Mouse (Mus musculus) adrenal gland, postnatal 4 days (tissue): Measurements from ENCODE around the gene Kif21a. TPM values are rescaled to one million over a fixed set of nuclear protein-coding genes. Genes with fewer than 3 reads are reported as not detected.

Source experiments
- DNase-seq, 2 experiments: peaks; one replicate each; pipeline ENCODE4 v3.0.0; 2021 to 2022; ENCODE audit warnings: low spot score in 2 of 2, mixed read lengths in 2 of 2
- total RNA-seq, 2 experiments: library from RNA; stranded (reverse); gene quantifications; 2 replicates each; pipeline ENCODE4 v1.2.3; 2021

Gene Kif21a
- total RNA-seq, 2 experiments from 2014 or later = 17.1 to 19.9 TPM

DNA sequence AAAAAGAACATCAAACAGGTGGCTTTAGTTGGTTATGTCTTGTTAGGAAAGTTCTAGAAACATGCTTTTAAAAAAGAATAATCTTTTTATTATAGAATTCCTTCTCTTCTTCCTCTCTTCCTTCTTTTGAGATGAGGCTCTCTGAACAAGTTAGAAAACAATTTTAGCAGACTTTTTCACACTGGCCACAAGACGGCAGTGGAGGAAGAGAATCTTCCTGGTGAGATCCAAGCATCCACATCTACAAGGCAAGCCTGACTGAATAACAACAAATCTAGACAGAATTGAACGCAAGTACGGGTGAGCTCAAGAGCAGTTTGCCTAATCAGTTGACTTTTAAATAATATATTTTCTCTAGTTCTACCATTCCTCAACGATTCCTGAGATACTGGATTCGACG, 98.4 kb downstream of the Kif21a start:
- DNase-seq = no peak

GRCm38 (mm10) chr15:90938469-90938868, 111.3 kb downstream of the Kif21a start:
- DNase-seq = no peak

- no peak for DNase-seq
These were observed 114.2 kb downstream of the Kif21a start for GRCm38 (mm10) chr15:90935579-90935978.

DNA sequence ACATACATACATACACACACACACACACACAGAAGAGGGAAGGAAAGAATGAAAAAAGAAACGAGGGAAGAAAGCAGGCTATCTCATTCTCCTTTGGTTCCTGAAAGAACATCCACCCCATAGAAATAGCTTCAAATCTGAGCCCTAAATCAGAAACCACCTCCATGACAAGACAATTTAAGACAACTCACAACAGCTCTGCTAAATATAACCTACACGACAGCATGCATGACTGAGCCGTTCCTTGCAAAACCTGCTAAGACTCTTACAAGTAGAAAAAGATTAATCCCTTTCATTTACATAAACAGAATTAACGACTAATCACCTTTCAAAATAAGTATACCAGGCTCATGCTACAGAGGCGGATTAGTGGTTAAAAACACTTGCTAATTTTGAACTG, 118.3 kb downstream of the Kif21a start:
- DNase-seq = no peak

- no peak for DNase-seq
These were observed 120.7 kb downstream of the Kif21a start for GRCm38 (mm10) chr15:90929043-90929442.

DNA sequence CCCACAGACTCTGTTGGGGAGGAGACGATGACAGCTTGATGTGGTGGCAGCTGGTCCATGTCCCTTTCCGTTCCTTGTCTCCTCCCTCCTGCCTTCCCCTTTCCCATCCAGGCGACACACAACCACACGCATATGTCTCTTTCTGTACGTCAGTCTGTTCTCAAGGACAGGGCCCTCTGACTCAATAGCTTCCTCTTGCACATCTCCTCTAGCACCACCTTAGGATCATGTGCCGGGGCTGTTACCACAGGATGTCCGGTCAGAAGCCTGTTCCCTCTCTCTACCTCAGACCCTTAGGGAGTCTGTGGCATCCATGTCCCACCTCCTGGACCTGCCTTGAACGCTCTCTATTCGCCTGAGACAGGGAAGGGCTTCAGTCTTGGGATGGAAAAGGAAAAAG, 153.3 kb downstream of the Kif21a start:
- DNase-seq = no peak

GRCm38 (mm10) chr15:90887466-90887865, 162.3 kb downstream of the Kif21a start:
- DNase-seq = no peak

Other genes with a start within 250 kb of the Kif21a start
- 10 to 100 TPM in 1 of 2 experiments, 1 to 10 TPM in 1; 5.2 to 14.0 TPM for gene Abcd2, start 141.9 kb upstream of the Kif21a start, total RNA-seq
- gene CN725425, start 149.5 kb upstream of the Kif21a start, total RNA-seq = not detected